Mouse (Mus musculus) bone marrow macrophage, adult 2 months (primary cell): ENCODE measurements around the gene Wdr20. TPM values are rescaled to one million over a fixed set of nuclear protein-coding genes. Genes with fewer than 3 reads are reported as not detected.
"Not testable (repeated sequence)": the region's sequence is repeated elsewhere in the genome, so short reads cannot be mapped to it uniquely, and the experiment has no call there.

Experiments
- H3K27ac ChIP-seq: 2 replicates; pipeline ENCODE4 v1.5.1; 2012; ENCODE audit warnings: low read depth, low read length; ENCODE audit not compliant: insufficient read depth
- H3K4me1 ChIP-seq: 2 replicates; pipeline ENCODE4 v1.6.1; 2012; ENCODE audit warnings: low read length; ENCODE audit not compliant: control insufficient read depth, insufficient read depth
- H3K4me3 ChIP-seq: 2 replicates; pipeline ENCODE4 v1.5.1; 2012; ENCODE audit warnings: mild to moderate bottlenecking, low read length, moderate library complexity; ENCODE audit not compliant: insufficient read depth
- CTCF ChIP-seq: IDR thresholded peaks from 2 replicates; pipeline ENCODE4 v1.5.1; 2012; ENCODE audit warnings: low read depth, mild to moderate bottlenecking, low read length, moderate library complexity
- POLR2A ChIP-seq: IDR thresholded peaks from 2 replicates; pipeline ENCODE4 v1.6.1; 2012; ENCODE audit warnings: mild to moderate bottlenecking, low read depth, low read length, borderline replicate concordance
- polyA plus RNA-seq: library from polyadenylated mRNA; stranded (reverse); fragments of >200 nt; gene quantifications from 2 replicates; pipeline ENCODE4 v1.2.4, GENCODE M21; 2012; ENCODE audit not compliant: missing spikeins, insufficient read depth, insufficient read length

Gene Wdr20
- 27.9 and 33.7 TPM in 2 replicates for polyA plus RNA-seq

DNA sequence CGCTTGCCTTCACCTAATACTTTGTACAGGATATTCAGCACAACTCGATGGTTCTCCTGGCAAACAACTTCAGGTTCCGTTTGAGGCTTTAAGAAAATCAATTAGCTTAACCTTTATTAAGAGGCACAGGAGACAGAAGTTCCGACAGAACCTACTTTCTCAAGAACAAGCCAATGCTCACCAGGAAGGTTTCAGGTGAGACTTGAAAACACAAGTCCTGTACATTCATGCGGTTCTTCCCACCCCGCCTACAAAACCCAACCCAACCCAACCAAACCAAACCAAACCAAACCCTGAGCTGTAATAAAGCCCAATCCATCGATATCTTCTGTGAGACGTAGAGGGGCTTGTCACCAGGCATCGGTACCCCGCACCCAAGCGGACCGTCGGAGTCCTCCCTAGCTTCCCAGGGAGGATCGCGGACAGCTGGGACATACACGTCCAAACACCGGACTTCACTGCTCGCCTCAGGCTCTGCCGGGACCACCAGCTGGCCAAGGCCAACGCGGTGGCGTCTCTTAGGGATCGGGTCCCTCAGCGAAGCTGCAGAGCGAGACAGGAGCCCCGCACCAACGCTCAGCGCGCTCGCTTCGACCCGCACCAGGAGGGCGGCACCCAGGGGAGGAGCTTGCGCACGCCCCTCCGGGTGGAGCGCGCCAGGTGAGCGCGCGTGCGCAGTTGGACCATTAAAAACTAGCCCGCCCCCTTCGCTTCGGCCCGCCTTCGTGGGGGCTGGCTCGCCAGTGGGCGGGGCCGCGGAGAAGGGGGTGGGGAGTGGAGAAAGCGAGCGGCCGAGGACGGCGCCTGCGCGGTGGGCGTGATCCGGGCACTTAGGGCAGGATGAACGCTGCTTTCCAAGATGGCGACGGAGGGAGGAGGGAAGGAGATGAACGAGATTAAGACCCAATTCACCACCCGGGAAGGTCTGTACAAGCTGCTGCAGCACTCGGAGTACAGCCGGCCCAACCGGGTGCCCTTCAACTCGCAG is at the start of gene Wdr20:
TSS of gene Wdr20 (plus strand) at position 775 of the 988 bp plus-strand sequence.
- Histone ChIP-seq H3K27ac (peak within 1 kb of the TSS; percentile 50), H3K4me3 (peak within 1 kb of the TSS; percentile 86), H3K4me1 (peaks cover 4% of the 10 kb centered on the region; the same call in 1 of the 2 replicates)
- TF ChIP-seq POLR2A (0 out of 2 replicates have a peak, but pooled peaks have one; percentile 24), CTCF (no peak)

DNA sequence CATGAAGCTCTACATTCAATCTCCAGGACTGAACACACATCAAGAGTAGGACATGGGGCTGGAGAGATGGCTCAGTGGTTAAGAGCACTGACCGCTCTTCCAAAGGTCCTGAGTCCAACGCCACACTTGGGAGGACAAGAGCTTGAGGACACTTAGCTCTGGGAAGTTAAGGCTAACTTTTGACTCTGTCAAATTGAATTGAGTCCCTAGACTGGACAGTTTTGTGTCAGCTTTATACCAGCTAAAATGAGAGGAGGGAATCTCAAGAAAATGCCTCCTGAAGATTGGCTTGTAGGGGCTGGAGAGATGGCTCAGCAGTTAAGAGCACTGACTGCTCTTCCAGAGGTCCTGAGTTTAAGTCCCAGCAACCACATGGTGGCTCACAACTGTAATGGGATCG is 48.8 kb upstream of the Wdr20 start:
- not testable (repeated sequence) for H3K27ac ChIP-seq, H3K4me3 ChIP-seq
- H3K4me1 ChIP-seq, result peaks cover 19% of the 10 kb centered on the region

DNA sequence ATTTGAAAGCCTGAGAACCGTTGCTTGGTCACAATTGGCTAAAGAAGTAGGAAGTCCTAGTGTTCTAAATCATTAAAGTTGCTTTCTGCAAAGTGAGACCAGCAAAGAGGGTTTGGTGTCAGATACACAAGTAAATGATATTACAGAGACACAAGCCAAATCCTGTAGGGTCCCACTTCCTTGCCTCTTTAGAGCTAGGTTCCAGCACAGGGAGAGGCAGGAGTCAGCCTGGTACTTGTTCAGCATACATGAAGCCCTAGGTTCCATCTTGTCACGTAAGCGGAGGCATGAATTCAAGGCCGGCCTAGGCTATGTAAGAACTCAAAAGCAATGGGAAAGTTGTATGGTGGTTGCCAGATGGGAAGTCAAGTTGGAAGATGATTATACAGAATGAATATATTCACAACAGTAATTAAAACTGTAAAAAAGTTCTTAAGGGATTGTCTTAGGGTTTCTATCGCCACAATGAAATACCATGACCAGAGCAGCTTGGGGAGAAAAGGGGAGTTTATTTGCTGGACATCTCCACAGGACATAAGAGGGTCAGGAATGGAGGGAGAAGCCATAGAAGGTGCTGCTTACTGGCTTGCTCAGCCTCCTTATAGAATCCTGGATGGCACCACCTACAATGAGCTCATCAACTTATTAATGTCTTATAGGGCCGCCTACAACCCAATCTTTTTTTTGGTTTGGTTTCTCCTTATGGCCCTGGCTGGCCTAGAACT is 47.7 kb upstream of the Wdr20 start:
- H3K27ac ChIP-seq, result no peak overlapping the region
- TF ChIP-seq POLR2A (no peak), CTCF (no peak)
- H3K4me1 ChIP-seq, result peaks cover 22% of the 10 kb centered on the region
- no peak overlapping the region for H3K4me3 ChIP-seq

DNA sequence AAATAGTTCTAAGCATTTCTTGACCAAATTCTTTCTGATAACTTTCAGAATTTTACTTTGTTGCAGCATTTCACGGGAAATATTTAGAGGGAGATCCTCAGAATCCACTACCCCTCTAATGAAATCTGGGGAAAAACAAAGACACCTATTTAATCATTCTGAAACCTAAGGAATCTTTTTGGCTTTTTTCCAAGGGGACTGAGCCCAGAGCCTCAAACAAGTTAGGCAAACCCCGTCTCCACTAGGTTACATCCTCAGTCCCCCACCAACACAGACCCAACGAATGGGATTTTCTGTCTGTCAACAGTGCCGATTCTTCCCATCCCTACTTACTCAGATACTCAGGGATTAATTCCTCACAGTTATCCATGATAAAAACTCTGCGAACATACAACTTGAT is 44.4 kb upstream of the Wdr20 start:
- H3K4me3 ChIP-seq, H3K27ac ChIP-seq: not testable (repeated sequence)
- peaks cover 20% of the 10 kb centered on the region for H3K4me1 ChIP-seq

DNA sequence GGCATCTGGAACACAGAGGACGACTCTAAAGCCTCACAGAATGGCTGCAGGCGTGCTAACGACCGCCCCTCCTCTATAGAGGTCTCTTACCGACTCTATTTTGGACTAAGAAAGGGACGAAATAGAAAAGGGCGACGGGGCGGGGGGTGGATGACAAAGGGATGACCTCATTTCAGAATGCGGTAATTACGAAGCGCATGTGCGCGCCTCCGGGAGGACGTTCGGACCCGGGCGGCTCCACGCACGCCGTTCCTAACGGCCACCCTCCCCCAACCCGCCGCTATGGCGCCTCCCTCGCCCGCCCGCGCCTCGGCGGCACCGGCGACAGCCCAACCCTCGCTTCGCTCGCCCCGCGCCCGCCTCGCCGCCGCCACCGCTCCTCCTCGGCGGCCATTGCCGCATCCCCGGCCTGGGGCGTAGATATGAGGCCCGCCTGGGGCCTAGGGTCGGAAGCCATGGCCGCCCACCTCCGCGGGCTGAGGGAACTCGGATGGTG is 42.0 kb upstream of the Wdr20 start:
- TF ChIP-seq POLR2A, result no peak
- no peak for TF ChIP-seq CTCF
- Histone ChIP-seq H3K27ac (peak overlapping the region; percentile 70), H3K4me3 (peak overlapping the region; percentile 91), H3K4me1 (peaks cover 25% of the 10 kb centered on the region)

DNA sequence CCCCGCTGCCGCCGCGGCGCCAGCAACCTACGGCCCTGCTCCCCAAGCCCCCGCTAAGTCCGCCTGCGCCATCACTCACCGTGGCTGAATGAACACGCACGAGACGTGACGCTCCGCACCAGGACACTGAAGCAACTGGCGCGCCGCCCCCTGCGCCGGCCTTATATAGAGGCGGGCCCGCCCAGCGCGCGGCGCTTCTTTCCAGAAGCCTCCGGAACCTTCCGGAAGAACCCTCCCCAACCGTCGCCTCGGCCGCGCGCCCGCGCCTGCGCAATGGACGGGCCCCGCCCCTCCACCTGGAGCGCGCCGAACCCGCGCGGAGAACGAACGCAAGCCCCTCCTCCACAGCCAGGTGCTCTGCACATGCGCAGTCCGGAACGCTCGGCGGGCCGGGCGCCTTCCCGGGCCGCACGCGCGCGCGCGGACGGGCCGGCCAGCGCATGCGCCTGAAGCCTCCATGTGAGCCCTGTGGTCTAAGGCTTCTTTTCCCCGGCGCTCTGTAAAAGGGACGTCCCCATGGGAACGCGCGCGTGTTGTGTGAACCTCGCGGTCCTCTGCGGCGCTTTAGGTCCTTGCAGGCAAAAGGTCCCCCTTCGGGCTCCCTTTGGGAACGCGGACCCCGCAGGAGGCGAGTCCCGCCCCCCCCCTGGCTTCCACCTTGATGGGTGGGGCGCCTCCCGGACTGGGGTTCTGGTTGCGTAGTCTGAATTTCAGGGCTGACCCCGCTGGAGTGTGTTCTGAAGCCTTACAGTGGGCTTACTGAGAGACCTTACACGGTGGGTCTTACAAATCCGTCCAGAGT is 41.4 kb upstream of the Wdr20 start:
- H3K4me1 ChIP-seq, result peaks cover 31% of the 10 kb centered on the region
- peak overlapping the region; percentile 70 for H3K27ac ChIP-seq
- peak overlapping the region; percentile 91 for H3K4me3 ChIP-seq
- no peak for TF ChIP-seq CTCF
- peak; percentile 89; the same call in 1 of the 2 replicates for TF ChIP-seq POLR2A

DNA sequence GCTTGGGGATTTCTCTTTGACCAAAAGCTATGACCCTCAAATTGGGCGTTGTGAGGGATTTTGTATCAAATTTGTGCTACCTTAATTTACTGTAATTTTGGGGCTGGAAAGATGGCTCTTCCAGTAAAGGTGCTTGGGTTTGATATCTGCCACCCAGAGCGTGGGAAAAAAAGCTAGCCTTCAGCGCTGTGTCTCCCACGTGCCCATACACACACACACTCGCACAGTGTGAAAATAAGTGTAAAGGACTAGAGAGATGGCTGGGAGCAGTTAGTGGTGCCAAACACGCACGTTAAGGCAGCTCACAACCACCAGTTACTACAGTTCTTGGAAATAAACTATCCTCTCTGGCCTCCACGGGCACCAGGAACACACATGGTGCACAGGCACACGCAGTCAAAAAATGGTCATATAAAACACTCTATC is 40.8 kb upstream of the Wdr20 start:
- Histone ChIP-seq H3K27ac (peak overlapping the region; percentile 67), H3K4me1 (peaks cover 37% of the 10 kb centered on the region), H3K4me3 (peak overlapping the region; percentile 70)
- TF ChIP-seq CTCF, result no peak; the same call in 1 of the 2 replicates
- no peak for TF ChIP-seq POLR2A

DNA sequence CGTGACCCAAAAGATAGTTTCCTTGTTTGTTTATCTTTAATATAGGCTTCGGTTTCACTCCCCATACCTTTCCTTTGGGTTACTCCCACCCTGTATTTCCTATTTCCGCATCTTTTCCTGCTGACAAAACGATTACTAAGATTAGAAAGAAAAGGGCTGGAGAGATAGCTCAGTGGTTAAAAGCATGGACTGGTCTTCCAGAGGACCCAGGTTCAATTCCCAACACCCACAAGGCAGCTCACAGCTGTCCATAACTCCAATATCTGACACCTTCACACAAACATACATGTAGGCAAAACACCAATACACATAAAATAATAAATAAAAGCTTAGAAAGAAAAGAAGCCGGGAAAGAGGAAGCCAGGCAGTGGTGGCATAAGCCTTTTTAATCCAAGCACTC is 40.3 kb upstream of the Wdr20 start:
- H3K4me3 ChIP-seq, result no peak overlapping the region
- H3K4me1 ChIP-seq, result peaks cover 42% of the 10 kb centered on the region
- no peak overlapping the region for H3K27ac ChIP-seq
- TF ChIP-seq POLR2A (no peak), CTCF (no peak)

DNA sequence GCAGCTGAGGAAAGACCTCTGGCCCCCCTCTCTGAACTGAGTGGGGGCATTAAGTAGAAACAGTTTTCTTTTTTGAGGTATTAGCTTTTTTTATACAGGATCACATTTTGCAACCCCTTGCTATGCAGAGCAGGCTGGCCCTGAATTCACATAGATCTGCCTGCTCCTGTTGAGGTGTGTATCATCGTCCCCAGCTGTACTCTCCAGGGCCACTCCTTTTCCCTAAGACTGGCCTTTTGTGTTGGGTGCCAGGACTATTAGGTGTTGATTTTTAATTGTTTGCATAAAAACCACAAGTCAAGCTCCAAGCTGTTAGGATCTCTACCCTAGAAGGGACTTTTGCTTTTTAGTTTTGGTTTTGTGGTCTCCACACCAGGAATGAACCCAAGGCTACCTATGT is 39.7 kb upstream of the Wdr20 start:
- Histone ChIP-seq H3K4me1 (peaks cover 45% of the 10 kb centered on the region), H3K4me3 (no peak overlapping the region), H3K27ac (no peak overlapping the region)
- TF ChIP-seq POLR2A, result no peak
